Mouse (Mus musculus) midbrain, embryonic 15.5 days (tissue): ENCODE measurements around the gene Gm12184. TPM values are rescaled to one million over a fixed set of nuclear protein-coding genes. Genes with fewer than 3 reads are reported as not detected.
"Not testable (repeated sequence)": the region's sequence is repeated elsewhere in the genome, so short reads cannot be mapped to it uniquely, and the experiment has no call there.

Experiments
- ATAC-seq: fragments of 200-750 bp; cut with Nextera tagmentation; replicated peaks from 2 replicates; pipeline ENCODE4 v1.8.0; 2017; ENCODE audit warnings: moderate TSS enrichment
- H3K27ac ChIP-seq: fragments of 300-500 bp; sonication (generic); 2 replicates; pipeline ENCODE4 v1.5.1; 2015; ENCODE audit warnings: mild to moderate bottlenecking, inconsistent platforms
- H3K27me3 ChIP-seq: fragments of 300-500 bp; sonication (generic); replicated peaks from 2 replicates; pipeline ENCODE4 v1.6.1; 2015; ENCODE audit warnings: inconsistent platforms
- H3K36me3 ChIP-seq: fragments of 300-500 bp; sonication (generic); replicated peaks from 2 replicates; pipeline ENCODE4 v1.6.1; 2015; ENCODE audit warnings: inconsistent platforms
- H3K4me1 ChIP-seq: fragments of 300-500 bp; sonication (generic); 2 replicates; pipeline ENCODE4 v1.6.1; 2015; ENCODE audit warnings: inconsistent platforms
- H3K4me2 ChIP-seq: fragments of 300-500 bp; sonication (generic); 2 replicates; pipeline ENCODE4 v1.6.1; 2015; ENCODE audit warnings: inconsistent platforms, mild to moderate bottlenecking, moderate library complexity
- H3K4me3 ChIP-seq: fragments of 300-500 bp; sonication (generic); 2 replicates; pipeline ENCODE4 v1.5.1; 2015; ENCODE audit warnings: mild to moderate bottlenecking, inconsistent platforms
- H3K9ac ChIP-seq: fragments of 300-500 bp; sonication (generic); 2 replicates; pipeline ENCODE4 v1.6.1; 2015; ENCODE audit warnings: mild to moderate bottlenecking, inconsistent platforms
- H3K9me3 ChIP-seq: fragments of 300-500 bp; sonication (generic); 2 replicates; pipeline ENCODE4 v1.6.1; 2016; ENCODE audit warnings: inconsistent platforms
- WGBS: fragments of 180-500 bp; shearing (Covaris S2); methylation state at CpG from one replicate; pipeline ENCODE4 v1.1.7; 2015; ENCODE audit warnings: mixed read lengths; 5-methylcytosine and 5-hydroxymethylcytosine counted together
- polyA plus RNA-seq: library from polyadenylated mRNA; unstranded; fragments of >200 nt; fragmentation: Nextera tagmentation; extraction: Ambion mirVana; gene quantifications from 2 replicates; pipeline ENCODE4 v1.2.1, GENCODE M21; 2015

Gm12184 gene
- polyA plus RNA-seq, 1 experiment from 2014 or later = 2.6 TPM

DNA sequence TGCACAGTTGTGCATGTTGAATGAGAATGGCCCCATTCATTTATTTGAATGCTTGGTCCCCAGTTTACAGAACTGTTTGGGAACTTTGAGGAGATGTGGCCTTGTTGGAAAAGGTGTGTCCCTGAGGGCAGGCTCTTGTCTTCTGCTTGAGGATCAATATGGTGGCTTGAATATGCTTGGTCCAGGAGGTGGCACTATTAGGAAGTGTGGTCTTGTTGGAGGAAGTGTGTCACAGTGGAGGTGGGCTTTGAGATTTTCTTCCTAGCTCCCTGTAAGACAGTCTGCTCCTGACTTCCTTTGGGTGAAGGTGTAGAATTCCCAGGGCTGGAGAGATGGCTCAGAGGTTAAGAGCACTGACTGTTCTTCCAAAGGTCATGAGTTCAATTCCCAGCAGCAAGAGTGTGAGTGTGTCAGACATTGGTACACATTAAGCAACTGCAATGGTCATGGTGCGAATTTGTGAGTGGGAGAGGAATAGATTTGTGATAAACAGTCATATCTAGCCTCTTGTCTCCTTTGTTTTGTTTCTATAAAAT lies 36.4 kb upstream of the Gm12184 start:
- H3K36me3 ChIP-seq = no peaks in the 10 kb centered on the region

DNA sequence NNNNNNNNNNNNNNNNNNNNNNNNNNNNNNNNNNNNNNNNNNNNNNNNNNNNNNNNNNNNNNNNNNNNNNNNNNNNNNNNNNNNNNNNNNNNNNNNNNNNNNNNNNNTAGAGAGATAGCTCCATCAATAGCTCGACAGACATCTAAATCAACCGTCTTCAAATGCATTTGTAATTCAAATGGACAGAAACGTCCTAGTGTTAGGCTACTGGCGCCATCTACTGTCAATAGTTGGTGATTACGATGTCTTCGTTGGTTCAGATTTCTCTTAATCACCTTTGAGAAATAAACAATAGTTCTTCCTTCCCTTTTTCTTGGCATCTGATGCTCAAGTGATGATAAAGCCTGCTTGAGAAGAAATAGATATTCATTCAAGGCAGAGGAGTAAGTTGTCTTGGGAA lies 32.6 kb upstream of the Gm12184 start:
- H3K4me3 ChIP-seq = peak overlapping the region; percentile 52
- H3K9me3 ChIP-seq = no peaks in the 10 kb centered on the region
- H3K9ac ChIP-seq = no peak overlapping the region
- no peak overlapping the region for H3K27ac ChIP-seq
- H3K27me3 ChIP-seq = 0 out of 2 replicates have a peak, but pooled peaks cover 2% of the 10 kb centered on the region
- peaks cover 31% of the 10 kb centered on the region for H3K4me1 ChIP-seq
- peak overlapping the region; percentile 85 for H3K4me2 ChIP-seq
- H3K36me3 ChIP-seq = no peaks in the 10 kb centered on the region
- WGBS = under 1% methylated on average over 6 of the region's 6 CpGs
- no peak for ATAC-seq

More for the DNA sequence above, 36.4 kb upstream of the Gm12184 start:
- Histone ChIP-seq H3K4me3 (no peak overlapping the region), H3K4me1 (peaks cover 9% of the 10 kb centered on the region; the same call in 1 of the 2 replicates), H3K9me3 (no peaks in the 10 kb centered on the region), H3K9ac (no peak overlapping the region), H3K27ac (no peak overlapping the region), H3K4me2 (no peak overlapping the region), H3K27me3 (0 out of 2 replicates have a peak, but pooled peaks cover 2% of the 10 kb centered on the region)
- WGBS = 83% methylated on average over 1 of the region's 1 CpGs
- ATAC-seq = no peak

DNA sequence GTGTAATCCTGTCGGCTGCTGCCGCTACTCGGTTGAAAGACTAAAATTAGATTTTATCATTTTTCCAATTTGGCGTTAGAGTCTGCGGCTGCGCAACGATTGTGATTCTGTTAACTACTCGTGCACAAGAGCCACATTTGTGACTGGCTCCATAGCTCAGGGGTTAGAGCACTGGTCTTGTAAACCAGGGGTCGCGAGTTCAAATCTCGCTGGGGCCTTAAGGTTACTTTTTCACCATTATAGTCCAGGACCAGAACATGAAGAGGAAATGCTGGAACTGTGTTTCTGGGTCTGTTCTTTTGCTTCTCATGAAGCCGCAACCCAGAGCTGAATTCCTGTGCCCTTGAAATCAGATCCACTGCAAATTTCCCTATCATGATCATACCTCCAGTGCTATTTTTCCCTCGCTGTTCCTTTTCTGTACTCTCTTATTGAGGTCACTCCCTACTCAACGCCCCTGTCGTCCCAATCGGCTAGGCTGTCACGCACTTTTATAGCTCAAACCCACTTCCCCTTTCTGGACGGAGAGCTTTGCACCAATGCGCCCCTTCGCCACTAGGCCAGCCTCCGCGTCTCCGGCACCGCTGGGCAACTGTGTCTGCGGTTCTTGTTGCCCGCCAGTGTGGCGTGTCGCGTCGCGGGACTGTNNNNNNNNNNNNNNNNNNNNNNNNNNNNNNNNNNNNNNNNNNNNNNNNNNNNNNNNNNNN lies 27.2 kb upstream of the Gm12184 start:
- H3K4me3 ChIP-seq = peak overlapping the region; percentile 52
- peak overlapping the region; percentile 62 for H3K9ac ChIP-seq
- peak overlapping the region; percentile 66 for H3K27ac ChIP-seq
- WGBS = under 1% methylated on average over 31 of the region's 31 CpGs
- peaks cover 43% of the 10 kb centered on the region for H3K4me1 ChIP-seq
- no peaks in the 10 kb centered on the region for H3K9me3 ChIP-seq
- H3K27me3 ChIP-seq = 0 out of 2 replicates have a peak, but pooled peaks cover 3% of the 10 kb centered on the region
- ATAC-seq = peak; percentile 73
- peak overlapping the region; percentile 85 for H3K4me2 ChIP-seq
- H3K36me3 ChIP-seq = no peaks in the 10 kb centered on the region

DNA sequence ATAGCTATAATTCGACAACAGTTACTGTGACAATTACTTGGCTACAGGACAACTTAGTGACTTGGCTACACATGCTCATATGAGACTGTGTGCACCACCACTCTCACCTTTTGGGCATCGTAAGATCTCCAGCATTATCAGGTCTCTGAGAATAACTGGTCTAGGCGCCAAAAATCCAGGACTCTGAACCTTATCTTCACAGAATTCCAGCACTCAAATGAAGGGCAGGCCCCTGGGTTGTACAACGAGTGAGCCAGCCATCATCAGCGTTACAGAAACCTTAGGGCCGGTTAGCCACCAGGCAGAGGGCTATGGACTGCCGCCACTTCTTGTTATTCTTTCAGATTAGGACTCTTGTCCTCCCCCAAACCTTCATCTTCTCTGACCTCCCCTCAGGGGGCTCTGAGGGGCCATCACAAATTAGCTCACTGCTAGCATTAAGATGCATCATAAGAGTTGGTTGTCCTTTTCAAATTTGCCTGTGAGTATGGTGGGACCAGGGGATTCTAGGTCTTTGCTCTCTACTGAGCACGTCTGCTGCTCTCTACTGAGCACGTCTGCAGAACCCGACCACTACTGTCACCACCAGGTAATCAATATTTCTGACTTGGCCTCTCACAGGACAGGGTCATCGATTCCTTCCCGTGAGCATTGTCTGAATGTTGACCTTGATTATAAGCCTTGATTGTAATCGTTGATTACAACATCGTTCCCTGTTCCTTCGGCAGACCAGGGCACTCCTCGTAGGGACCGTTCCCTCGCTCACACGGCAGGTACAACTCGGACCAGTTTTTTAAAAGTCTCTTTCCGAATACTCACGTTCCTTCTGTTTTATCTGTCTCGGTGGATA lies 26.4 kb upstream of the Gm12184 start:
- Histone ChIP-seq H3K4me3 (peak overlapping the region; percentile 52), H3K4me1 (peaks cover 36% of the 10 kb centered on the region), H3K36me3 (no peaks in the 10 kb centered on the region), H3K4me2 (peak overlapping the region; percentile 85), H3K9me3 (no peaks in the 10 kb centered on the region), H3K9ac (peak overlapping the region; percentile 62), H3K27me3 (0 out of 2 replicates have a peak, but pooled peaks cover 3% of the 10 kb centered on the region), H3K27ac (peak overlapping the region; percentile 66)
- WGBS = 9% methylated on average over 23 of the region's 23 CpGs
- peak; percentile 33 for ATAC-seq

DNA sequence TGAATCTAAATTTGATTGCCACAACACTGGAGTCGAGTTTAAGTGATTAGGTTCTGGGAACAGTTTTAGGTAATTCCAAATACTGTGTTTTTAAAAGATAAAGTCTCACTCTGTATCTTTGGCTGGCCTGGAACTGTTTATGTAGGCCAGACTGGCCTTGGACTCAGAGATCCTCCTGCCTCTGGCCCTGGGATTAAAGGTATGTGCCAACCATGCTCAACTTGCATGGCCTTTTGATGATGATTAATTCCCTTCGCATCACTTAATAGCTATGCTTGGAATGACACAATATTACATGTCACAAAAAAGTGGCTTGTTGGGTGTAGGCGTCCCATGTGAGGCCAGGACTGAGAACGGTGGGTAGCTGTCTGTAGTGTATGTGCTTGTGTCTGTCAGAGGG lies 25.7 kb upstream of the Gm12184 start:
- peaks cover 33% of the 10 kb centered on the region for H3K4me1 ChIP-seq
- H3K9ac ChIP-seq = no peak overlapping the region; the same call in 1 of the 2 replicates
- H3K27me3 ChIP-seq = 0 out of 2 replicates have a peak, but pooled peaks cover 3% of the 10 kb centered on the region
- no peaks in the 10 kb centered on the region for H3K36me3 ChIP-seq
- H3K27ac ChIP-seq = no peak overlapping the region
- peak overlapping the region; percentile 85 for H3K4me2 ChIP-seq
- 76% methylated on average over 4 of the region's 4 CpGs for WGBS
- H3K9me3 ChIP-seq = no peaks in the 10 kb centered on the region
- H3K4me3 ChIP-seq = peak overlapping the region; percentile 52
- no peak for ATAC-seq

DNA sequence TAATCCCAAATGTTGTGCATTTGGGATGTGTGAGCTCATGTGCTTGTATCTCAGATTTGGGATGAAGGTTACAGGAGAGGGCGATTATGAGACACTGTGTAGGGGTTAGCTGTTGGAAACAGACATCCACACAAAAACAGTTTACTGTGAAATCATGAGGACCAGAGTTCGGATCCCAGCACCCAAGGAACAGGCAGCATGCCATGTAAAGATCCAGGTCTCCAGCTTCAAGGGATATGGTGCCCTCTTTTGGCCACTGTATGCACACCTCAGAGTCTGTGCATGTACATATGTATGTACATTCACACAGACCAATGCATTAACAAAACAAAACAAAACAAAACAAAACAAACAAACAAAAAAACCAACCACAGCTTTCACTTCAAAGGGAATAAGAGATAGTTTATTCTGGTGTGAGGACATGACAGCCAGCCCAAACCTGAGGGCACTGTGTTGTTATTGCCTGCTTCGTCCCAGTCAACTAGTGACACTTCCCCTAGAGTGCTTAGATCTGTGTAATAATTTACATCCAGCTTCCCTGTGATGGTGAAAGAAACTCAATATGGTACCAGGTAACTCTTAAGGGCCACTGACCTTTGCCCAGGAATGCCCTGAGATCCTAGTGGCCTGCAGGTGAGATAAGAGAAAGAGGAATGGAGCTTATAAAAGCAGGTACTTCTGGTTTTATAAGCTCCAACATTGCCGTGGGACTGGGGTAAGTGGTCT lies 25.0 kb upstream of the Gm12184 start:
- H3K9me3 ChIP-seq = no peaks in the 10 kb centered on the region
- 85% methylated on average over 4 of the region's 4 CpGs for WGBS

DNA sequence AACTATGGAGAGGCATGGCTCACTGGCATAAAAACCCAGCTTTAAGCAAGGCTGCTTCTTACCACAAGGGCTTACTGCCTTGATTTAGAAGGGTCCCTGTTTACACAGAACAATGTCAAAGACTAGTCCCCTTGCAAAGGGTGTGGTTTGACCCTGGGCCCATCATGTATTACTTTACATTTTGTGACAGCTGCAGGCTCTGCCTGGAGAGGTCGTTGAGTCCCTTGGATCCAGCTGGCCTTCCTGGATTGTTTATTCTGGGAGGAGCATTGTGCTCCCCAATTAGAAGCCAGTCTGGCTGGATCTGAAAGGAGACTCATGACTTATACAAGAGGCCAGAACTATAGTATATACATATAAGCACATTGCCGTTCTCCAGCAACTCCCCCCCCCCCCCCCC lies 23.8 kb upstream of the Gm12184 start:
- peaks cover 24% of the 10 kb centered on the region for H3K4me1 ChIP-seq
- H3K4me2 ChIP-seq = no peak overlapping the region
- WGBS = 52% methylated on average over 2 of the region's 2 CpGs
- H3K27me3 ChIP-seq = 0 out of 2 replicates have a peak, but pooled peaks cover 3% of the 10 kb centered on the region
- no peak overlapping the region for H3K4me3 ChIP-seq
- H3K9me3 ChIP-seq = no peaks in the 10 kb centered on the region
- no peak overlapping the region for H3K27ac ChIP-seq
- no peak for ATAC-seq
- no peak overlapping the region for H3K9ac ChIP-seq
- H3K36me3 ChIP-seq = no peaks in the 10 kb centered on the region

More for the DNA sequence above, 25.0 kb upstream of the Gm12184 start:
- ATAC-seq = no peak
- Histone ChIP-seq H3K36me3 (no peaks in the 10 kb centered on the region), H3K9ac (no peak overlapping the region), H3K4me3 (no peak overlapping the region), H3K4me2 (no peak overlapping the region), H3K27me3 (0 out of 2 replicates have a peak, but pooled peaks cover 3% of the 10 kb centered on the region), H3K4me1 (peaks cover 28% of the 10 kb centered on the region), H3K27ac (no peak overlapping the region)

DNA sequence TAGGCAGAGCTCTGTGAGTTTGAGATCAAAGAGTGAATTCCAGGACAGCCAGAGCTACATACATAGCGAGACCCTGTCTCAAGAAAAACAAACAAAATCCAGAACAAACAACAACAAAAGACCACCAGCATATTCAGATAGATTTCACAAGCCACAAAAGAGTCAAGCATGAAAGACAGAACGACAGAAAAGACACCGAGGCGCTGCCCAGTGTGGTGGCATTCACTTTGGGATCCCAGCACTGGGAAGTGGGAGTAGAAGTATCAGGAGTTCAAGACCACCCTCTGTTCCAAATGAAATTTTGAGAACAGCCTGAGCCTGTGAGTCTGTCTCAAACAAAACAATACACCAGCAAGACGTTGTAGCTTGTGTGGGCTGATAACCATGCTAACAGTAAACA lies 20.4 kb upstream of the Gm12184 start:
- Histone ChIP-seq H3K9ac (no peak overlapping the region), H3K4me3 (no peak overlapping the region), H3K27ac (no peak overlapping the region), H3K9me3 (no peaks in the 10 kb centered on the region), H3K4me1 (no peaks in the 10 kb centered on the region), H3K36me3 (no peaks in the 10 kb centered on the region), H3K27me3 (0 out of 2 replicates have a peak, but pooled peaks cover 3% of the 10 kb centered on the region), H3K4me2 (no peak overlapping the region)
- 69% methylated on average over 5 of the region's 5 CpGs for WGBS
- ATAC-seq = no peak

DNA sequence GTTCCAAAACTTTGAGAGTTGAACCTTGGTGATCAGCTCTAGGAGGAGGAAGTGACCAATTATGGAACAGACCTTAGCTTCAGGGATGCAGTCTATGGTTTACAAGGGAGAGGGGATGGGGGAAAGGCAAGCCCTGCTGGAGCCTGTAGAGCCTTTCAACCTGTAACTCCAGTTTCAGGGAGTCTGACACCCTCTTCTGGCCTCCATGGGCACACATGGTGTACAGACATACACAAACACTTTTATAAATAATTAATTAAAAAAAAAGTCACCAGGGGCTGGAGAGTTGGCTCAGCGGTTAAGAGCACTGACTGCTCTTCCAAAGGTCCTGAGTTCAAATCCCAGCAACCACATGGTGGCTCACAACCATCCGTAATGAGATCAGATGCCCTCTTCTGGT lies 19.9 kb upstream of the Gm12184 start:
- WGBS = 79% methylated on average over 2 of the region's 2 CpGs
- not testable (repeated sequence) for H3K9ac ChIP-seq, H3K36me3 ChIP-seq, H3K27ac ChIP-seq, H3K4me2 ChIP-seq, H3K27me3 ChIP-seq, H3K4me1 ChIP-seq, H3K4me3 ChIP-seq, ATAC-seq, H3K9me3 ChIP-seq

DNA sequence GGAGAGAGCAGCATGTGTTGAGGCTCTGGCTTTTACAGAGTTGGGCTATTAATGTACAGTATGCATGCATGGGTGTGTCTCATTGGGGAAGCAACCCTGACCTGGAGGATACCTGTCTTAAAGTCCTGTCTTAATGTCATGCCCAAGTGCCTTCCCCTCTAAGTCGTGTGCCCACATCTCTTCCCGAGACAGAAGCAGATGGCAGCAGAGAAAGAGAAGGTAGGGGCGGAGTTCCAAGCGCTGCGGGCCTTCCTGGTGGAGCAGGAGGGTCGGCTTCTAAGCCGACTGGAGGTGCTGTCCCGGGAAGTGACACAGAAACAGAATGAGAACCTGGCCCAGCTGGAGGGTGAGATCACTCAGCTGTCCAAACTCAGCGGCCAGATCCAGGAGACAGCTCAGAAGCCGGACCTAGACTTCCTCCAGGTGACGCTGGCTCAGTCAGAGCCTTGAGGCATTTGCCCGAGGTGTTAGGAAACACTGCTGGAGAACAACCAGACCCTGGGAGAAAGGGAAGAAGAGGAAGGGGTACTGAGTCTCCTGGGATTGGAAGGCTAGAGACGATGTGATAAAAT lies 18.9 kb upstream of the Gm12184 start:
- no peak overlapping the region for H3K4me3 ChIP-seq
- ATAC-seq = no peak
- WGBS = 35% methylated on average over 13 of the region's 13 CpGs
- H3K9me3 ChIP-seq = no peaks in the 10 kb centered on the region
- no peak overlapping the region for H3K9ac ChIP-seq
- H3K4me2 ChIP-seq = no peak overlapping the region
- H3K27ac ChIP-seq = no peak overlapping the region
- no peaks in the 10 kb centered on the region for H3K36me3 ChIP-seq
- no peaks in the 10 kb centered on the region for H3K4me1 ChIP-seq
- H3K27me3 ChIP-seq = 0 out of 2 replicates have a peak, but pooled peaks cover 3% of the 10 kb centered on the region

DNA sequence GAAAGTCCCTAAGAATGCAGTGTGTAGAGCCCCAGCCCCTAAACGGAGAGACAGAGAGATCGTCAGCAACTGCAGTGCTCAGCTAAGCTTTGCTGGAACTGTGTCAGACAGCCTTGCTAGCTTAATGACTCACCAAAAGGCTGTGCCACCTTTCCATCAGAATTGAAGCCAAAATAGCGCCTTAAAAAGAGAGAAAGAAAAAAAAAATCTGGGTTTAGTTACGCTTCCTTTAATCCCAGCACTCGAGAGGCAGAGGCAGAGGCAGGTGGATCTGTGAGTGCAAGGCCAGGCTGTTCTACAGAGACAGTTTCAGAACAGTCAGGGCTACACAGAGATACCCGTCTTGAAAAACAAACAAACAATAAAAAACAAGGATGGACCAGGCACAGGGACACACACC lies 17.9 kb upstream of the Gm12184 start:
- Histone ChIP-seq H3K9me3 (no peaks in the 10 kb centered on the region), H3K4me2 (no peak overlapping the region), H3K36me3 (no peaks in the 10 kb centered on the region), H3K27ac (no peak overlapping the region), H3K4me3 (no peak overlapping the region), H3K9ac (no peak overlapping the region), H3K27me3 (peaks cover 2% of the 10 kb centered on the region; the same call in 1 of the 2 replicates), H3K4me1 (no peaks in the 10 kb centered on the region)
- 48% methylated on average over 6 of the region's 6 CpGs for WGBS
- ATAC-seq = no peak
